Mouse (Mus musculus) forebrain, embryonic 10.5 days (tissue): ENCODE data around the gene Ruvbl2. TPM values are rescaled to one million over a fixed set of nuclear protein-coding genes. Genes with fewer than 3 reads are reported as not detected.
"Not testable (repeated sequence)": the region's sequence is repeated elsewhere in the genome, so short reads cannot be mapped to it uniquely, and the experiment has no call there.

Experiments used
- DNase-seq: peaks from one replicate; pipeline ENCODE4 v3.0.0-alpha.2; 2017; ENCODE audit warnings: low spot score; ENCODE audit errors: extremely low spot score
- H3K27ac ChIP-seq: fragments of 300-500 bp; sonication (generic); 2 replicates; pipeline ENCODE4 v1.5.1; 2016; ENCODE audit warnings: mild to moderate bottlenecking
- H3K27me3 ChIP-seq: fragments of 300-500 bp; sonication (generic); 2 replicates; pipeline ENCODE4 v1.6.1; 2016; ENCODE audit warnings: mild to moderate bottlenecking; ENCODE audit not compliant: poor library complexity, severe bottlenecking
- H3K36me3 ChIP-seq: fragments of 300-500 bp; sonication (generic); replicated peaks from 2 replicates; pipeline ENCODE4 v1.6.1; 2016; ENCODE audit warnings: mild to moderate bottlenecking, moderate library complexity
- H3K4me1 ChIP-seq: fragments of 300-500 bp; sonication (generic); 2 replicates; pipeline ENCODE4 v1.6.1; 2016
- H3K4me3 ChIP-seq: fragments of 300-500 bp; sonication (generic); 2 replicates; pipeline ENCODE4 v1.5.1; 2016; ENCODE audit warnings: mild to moderate bottlenecking, moderate library complexity
- H3K9me3 ChIP-seq: fragments of 300-500 bp; sonication (generic); 2 replicates; pipeline ENCODE4 v1.6.1; 2016; ENCODE audit warnings: mild to moderate bottlenecking, moderate library complexity
- WGBS: fragments of 180-500 bp; shearing (Covaris S2); methylation state at CpG from one replicate; pipeline ENCODE4 v1.1.7; 2016; 5-methylcytosine and 5-hydroxymethylcytosine counted together
- microRNA-seq: library from miRNA; unstranded; fragments of <30 nt; microRNA quantifications from one replicate; pipeline ENCODE4, GENCODE M21; 2017
- polyA plus RNA-seq: library from polyadenylated mRNA; unstranded; fragments of >200 nt; fragmentation: Nextera tagmentation; extraction: Ambion mirVana; gene quantifications from 2 replicates; pipeline ENCODE4 v1.2.1, GENCODE M21; 2016

Gene Ruvbl2
- polyA plus RNA-seq, 1 experiment from 2014 or later, result 237 TPM

DNA sequence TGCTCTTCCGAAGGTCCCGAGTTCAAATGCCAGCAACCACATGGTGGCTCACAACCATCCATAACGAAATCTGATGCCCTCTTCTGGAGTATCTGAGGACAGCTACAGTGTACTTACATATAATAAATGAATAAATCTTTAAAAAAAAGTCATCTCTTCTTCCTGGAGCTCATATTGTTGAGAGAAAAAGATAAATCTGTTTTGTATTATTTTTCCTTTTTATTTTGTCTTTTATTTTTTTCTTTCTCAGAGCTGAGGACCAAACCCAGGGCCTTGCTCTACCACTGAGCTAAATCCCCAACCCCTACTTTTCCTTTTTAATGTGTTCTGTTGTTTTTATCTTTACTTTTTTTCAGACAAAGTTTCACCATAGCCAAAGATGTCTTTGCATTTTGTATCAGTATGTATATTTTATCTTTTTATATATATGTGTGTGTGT lies 41.5 kb downstream of the Ruvbl2 start:
- H3K27me3 ChIP-seq, H3K9me3 ChIP-seq, DNase-seq: not testable (repeated sequence)
- Histone ChIP-seq H3K4me3 (peak overlapping the region; percentile 88), H3K27ac (peak overlapping the region; percentile 99), H3K36me3 (peaks cover 29% of the 10 kb centered on the region), H3K4me1 (peaks cover 27% of the 10 kb centered on the region)
- 14% methylated on average over 3 of the region's 3 CpGs for whole genome bisulfite sequencing

- peak; percentile 100 for DNase-seq
- peak within 1 kb of the TSS; percentile 99 for H3K27ac ChIP-seq
- no peaks in the 10 kb centered on the region for H3K9me3 ChIP-seq
- WGBS, result 1% methylated on average over 60 of the region's 60 CpGs
- peaks cover 35% of the 10 kb centered on the region for H3K36me3 ChIP-seq
- H3K4me3 ChIP-seq, result peak within 1 kb of the TSS; percentile 88
- H3K4me1 ChIP-seq, result peaks cover 27% of the 10 kb centered on the region
- H3K27me3 ChIP-seq, result no peaks in the 10 kb centered on the region
Observed at GRCm38 (mm10) chr7:45395578-45396336, 42.1 kb downstream of the Ruvbl2 start, which contains the start of gene Snrnp70. Gene Snrnp70 (minus strand): TSS chr7:45395742.

DNA sequence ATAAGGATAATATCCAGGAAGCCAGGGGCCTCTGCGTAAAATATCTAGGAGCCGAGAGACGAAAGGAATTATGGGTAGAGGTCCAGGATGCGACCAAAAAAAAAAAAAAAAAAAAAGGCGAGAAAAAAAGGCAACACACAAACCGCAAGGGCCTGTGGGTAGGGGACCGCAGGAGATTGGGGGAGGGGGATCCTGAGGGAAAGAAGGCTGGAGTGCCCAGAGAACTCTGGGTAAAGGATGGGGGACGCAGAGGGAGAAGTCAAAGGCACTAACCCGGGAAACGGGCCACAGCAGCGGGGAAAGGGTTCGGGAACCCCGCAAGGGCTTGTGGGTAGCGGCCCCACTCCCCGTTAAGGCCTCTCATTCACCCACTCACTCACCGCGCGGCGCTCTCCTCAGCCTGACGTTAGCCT lies 42.8 kb downstream of the Ruvbl2 start:
- H3K27ac ChIP-seq, result peak overlapping the region; percentile 99
- H3K27me3 ChIP-seq, result no peaks in the 10 kb centered on the region
- H3K4me1 ChIP-seq, result peaks cover 27% of the 10 kb centered on the region
- DNase-seq, result no peak
- no peaks in the 10 kb centered on the region for H3K9me3 ChIP-seq
- peak overlapping the region; percentile 88 for H3K4me3 ChIP-seq
- WGBS, result 2% methylated on average over 19 of the region's 20 CpGs
- H3K36me3 ChIP-seq, result peaks cover 41% of the 10 kb centered on the region

DNA sequence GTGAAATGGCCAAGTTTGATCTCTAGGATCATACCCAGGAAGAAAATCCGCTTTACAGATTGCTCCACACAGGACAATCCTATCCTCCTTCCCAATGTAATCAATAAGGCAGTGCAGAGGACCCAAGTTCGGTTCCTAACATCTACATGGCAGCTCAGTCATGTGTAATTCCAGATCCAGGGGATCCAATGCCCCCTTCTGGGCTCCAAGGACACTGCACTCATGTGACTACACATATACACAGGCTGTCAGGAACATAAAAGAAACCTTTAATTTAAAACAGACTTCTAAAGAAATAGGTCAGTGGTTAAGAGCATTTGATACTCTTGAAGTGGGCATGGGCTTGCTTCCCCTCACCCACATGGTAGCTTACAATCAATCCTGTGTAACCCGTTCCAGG lies 51.8 kb downstream of the Ruvbl2 start:
- H3K27me3 ChIP-seq, result no peaks in the 10 kb centered on the region
- 88% methylated on average over 3 of the region's 3 CpGs for WGBS
- H3K9me3 ChIP-seq, result no peaks in the 10 kb centered on the region
- H3K27ac ChIP-seq, result no peak overlapping the region
- no peak for DNase-seq
- H3K4me3 ChIP-seq, result no peak overlapping the region
- H3K36me3 ChIP-seq, result peaks cover 100% of the 10 kb centered on the region
- H3K4me1 ChIP-seq, result no peaks in the 10 kb centered on the region

GRCm38 (mm10) chr7:45376057-45376456 lies 61.8 kb downstream of the Ruvbl2 start:
- H3K36me3 ChIP-seq, result peaks cover 95% of the 10 kb centered on the region
- peaks cover 7% of the 10 kb centered on the region for H3K4me1 ChIP-seq
- no peak overlapping the region for H3K4me3 ChIP-seq
- no peak overlapping the region for H3K27ac ChIP-seq
- WGBS, result 87% methylated on average over 1 of the region's 1 CpGs
- no peaks in the 10 kb centered on the region for H3K27me3 ChIP-seq
- DNase-seq, result no peak
- H3K9me3 ChIP-seq, result no peaks in the 10 kb centered on the region

- Histone ChIP-seq H3K27ac (no peak overlapping the region), H3K27me3 (peaks cover 9% of the 10 kb centered on the region), H3K4me1 (peaks cover 21% of the 10 kb centered on the region), H3K4me3 (no peak overlapping the region), H3K9me3 (no peaks in the 10 kb centered on the region), H3K36me3 (peaks cover 81% of the 10 kb centered on the region)
- WGBS, result 96% methylated on average over 8 of the region's 8 CpGs
- no peak for DNase-seq
Observed at GRCm38 (mm10) chr7:45374620-45375019, 63.3 kb downstream of the Ruvbl2 start.

- no peak overlapping the region for H3K27ac ChIP-seq
- H3K4me3 ChIP-seq, result no peak overlapping the region
- 88% methylated on average over 5 of the region's 5 CpGs for WGBS
- H3K36me3 ChIP-seq, result peaks cover 59% of the 10 kb centered on the region
- peaks cover 35% of the 10 kb centered on the region for H3K4me1 ChIP-seq
- DNase-seq, result no peak
- no peaks in the 10 kb centered on the region for H3K9me3 ChIP-seq
- peaks cover 29% of the 10 kb centered on the region for H3K27me3 ChIP-seq
Observed at GRCm38 (mm10) chr7:45372371-45372770, 65.5 kb downstream of the Ruvbl2 start.

Small RNA genes within 50 kb of the gene (microRNA-seq; reads per million reads assigned to microRNA genes)
- gene Gm22133, result not detected

Other genes with a start within 250 kb of the Ruvbl2 start
- 0.57 and 0.66 TPM in 2 replicates for gene Ccdc155, start 233.2 kb downstream of the Ruvbl2 start, polyA plus RNA-seq
- gene Dkkl1, start 225.9 kb downstream of the Ruvbl2 start, polyA plus RNA-seq, result 1.0 TPM in 2 replicates
- gene Tead2, start 222.3 kb downstream of the Ruvbl2 start, polyA plus RNA-seq, result 337 and 380 TPM in 2 replicates
- 1.1 TPM in 2 replicates for gene Cd37, start 199.0 kb downstream of the Ruvbl2 start, polyA plus RNA-seq
- not detected in 2 replicates for gene Slc6a16, start 197.0 kb downstream of the Ruvbl2 start, polyA plus RNA-seq
- gene Slc6a21, start 160.6 kb downstream of the Ruvbl2 start, polyA plus RNA-seq, result not detected in 2 replicates
- gene Trpm4, start 104.3 kb downstream of the Ruvbl2 start, polyA plus RNA-seq, result 8.3 and 8.9 TPM in 2 replicates
- gene Hrc, start 102.8 kb downstream of the Ruvbl2 start, polyA plus RNA-seq, result 0.31 and 0.42 TPM in 2 replicates
- gene Ppfia3, start 71.1 kb downstream of the Ruvbl2 start, polyA plus RNA-seq, result 6.0 and 8.9 TPM in 2 replicates
- 0.47 and 0.81 TPM in 2 replicates for gene Lin7b, start 67.5 kb downstream of the Ruvbl2 start, polyA plus RNA-seq
- 295 TPM in 2 replicates for gene Snrnp70, start 42.4 kb downstream of the Ruvbl2 start, polyA plus RNA-seq
- gene Kcna7, start 32.4 kb downstream of the Ruvbl2 start, polyA plus RNA-seq, result not detected in 2 replicates
- gene Ntf5, start 24.4 kb downstream of the Ruvbl2 start, polyA plus RNA-seq, result 0.46 and 0.87 TPM in 2 replicates
- gene Lhb, start 17.3 kb downstream of the Ruvbl2 start, polyA plus RNA-seq, result not detected in 2 replicates
- gene Gys1, start 3.3 kb downstream of the Ruvbl2 start, polyA plus RNA-seq, result 39.0 and 41.6 TPM in 2 replicates
- gene Ftl1, start 21.8 kb upstream of the Ruvbl2 start, polyA plus RNA-seq, result 5,105 and 5,277 TPM in 2 replicates
- gene Bax, start 28.8 kb upstream of the Ruvbl2 start, polyA plus RNA-seq, result 247 and 254 TPM in 2 replicates
- gene Tulp2, start 43.8 kb upstream of the Ruvbl2 start, polyA plus RNA-seq, result 0.12 and 0.20 TPM in 2 replicates
- not detected in 2 replicates for gene Gm45808, start 48.7 kb upstream of the Ruvbl2 start, polyA plus RNA-seq
- gene Dhdh, start 50.7 kb upstream of the Ruvbl2 start, polyA plus RNA-seq, result 6.4 and 7.2 TPM in 2 replicates
- gene Nucb1, start 72.3 kb upstream of the Ruvbl2 start, polyA plus RNA-seq, result 99.3 and 106 TPM in 2 replicates
- gene Ppp1r15a, start 88.2 kb upstream of the Ruvbl2 start, polyA plus RNA-seq, result 16.4 and 17.7 TPM in 2 replicates
- 1.1 and 1.2 TPM in 2 replicates for gene Plekha4, start 88.2 kb upstream of the Ruvbl2 start, polyA plus RNA-seq
- 0.39 and 0.63 TPM in 2 replicates for gene Hsd17b14, start 116.8 kb upstream of the Ruvbl2 start, polyA plus RNA-seq
- 38.2 and 39.1 TPM in 2 replicates for gene Bcat2, start 132.1 kb upstream of the Ruvbl2 start, polyA plus RNA-seq
- gene Fgf21, start 177.4 kb upstream of the Ruvbl2 start, polyA plus RNA-seq, result not detected in 2 replicates
- 0.07 TPM in 1 of 2 replicates, not detected in the other for gene Fut1, start 179.2 kb upstream of the Ruvbl2 start, polyA plus RNA-seq
- gene Izumo1, start 183.7 kb upstream of the Ruvbl2 start, polyA plus RNA-seq, result 0.25 TPM in 1 of 2 replicates, not detected in the other
- gene Rasip1, start 189.4 kb upstream of the Ruvbl2 start, polyA plus RNA-seq, result 4.5 and 4.7 TPM in 2 replicates
- gene Mamstr, start 201.9 kb upstream of the Ruvbl2 start, polyA plus RNA-seq, result 1.7 and 3.1 TPM in 2 replicates
- gene Fut2, start 228.3 kb upstream of the Ruvbl2 start, polyA plus RNA-seq, result 0.12 TPM in 2 replicates
- 0.38 and 0.63 TPM in 2 replicates for gene Ntn5, start 245.9 kb upstream of the Ruvbl2 start, polyA plus RNA-seq